ENCODE assay signal across 8 mouse cellular contexts in genomic region chr5:99729361-99729882, GRCm38 (mm10). TPM values are rescaled to one million over a fixed set of nuclear protein-coding genes. Genes with fewer than 3 reads are reported as not detected.
DNase-seq lines count a peak whose midpoint lies in the region; ATAC-seq lines count a peak whose summit lies in the region.

No protein-coding gene starts in this region.

- H3K4me1 ChIP-seq in embryonic facial prominence, embryonic 13.5 days: peaks cover 13% of the 10 kb centered on the region

- H3K36me3 ChIP-seq in embryonic facial prominence, embryonic 13.5 days: no peaks in the 10 kb centered on the region

- DNase-seq in ovary, postnatal 10 days (ENCODE audit: low spot score): peak; percentile 9
- no peak for DNase-seq in ovary, adult 18-20 months (ENCODE audit: low spot score)
- peak; percentile 25 to 32 for DNase-seq in heart, postnatal 10 days
- peak; percentile 32 to 68 for DNase-seq in kidney, postnatal 25 days
- peak; percentile 8 for DNase-seq in lung, postnatal 14 days
- DNase-seq in right cerebral cortex, postnatal 14 days: peak; percentile 55
- no peak for DNase-seq in T-cell, adult 2 months (ENCODE audit: low spot score)

- peaks cover 43% of the 10 kb centered on the region for H3K27me3 ChIP-seq in embryonic facial prominence, embryonic 13.5 days

- under 1% methylated on average over 18 of the region's 18 CpGs for WGBS in embryonic facial prominence, embryonic 13.5 days

- ATAC-seq in embryonic facial prominence, embryonic 13.5 days (ENCODE audit: insufficient number of reproducible peaks, insufficient read depth, low FRiP score, low TSS enrichment, low read depth): peak; percentile 29; the same call in 1 of the 2 replicates

- peak overlapping the region; percentile 65 for H3K4me3 ChIP-seq in embryonic facial prominence, embryonic 13.5 days

- H3K9ac ChIP-seq in embryonic facial prominence, embryonic 13.5 days: peak overlapping the region; percentile 51; the same call in 1 of the 2 replicates

- no peak overlapping the region for H3K27ac ChIP-seq in embryonic facial prominence, embryonic 13.5 days

- no peaks in the 10 kb centered on the region for H3K9me3 ChIP-seq in embryonic facial prominence, embryonic 13.5 days

- intact Hi-C loops in heart, postnatal 10 days (cut with DNase I): loop anchor here (10.0 kb wide), 1 partner anchor 165 kb away; no protein-coding TSS in a partner anchor

- H3K4me2 ChIP-seq in embryonic facial prominence, embryonic 13.5 days: peak overlapping the region; percentile 100

RNA-seq across cellular contexts. Expression of gene Rasgef1b, which starts 0.6 kb away (rescaled TPM):
- 8.5 and 9.8 TPM in 2 replicates for polyA plus RNA-seq in embryonic facial prominence, embryonic 13.5 days (2015; fragmentation: Nextera tagmentation; extraction: Ambion mirVana)
- total RNA-seq in heart, postnatal 10 days (2021): 10 to 100 TPM; 12.0 to 12.3 TPM

Comparison
In these comparisons a context has a peak if more than half of its experiments do, and no peak if none do; other contexts are left out.
1. DNase-seq: peak in ovary, postnatal 10 days (single experiment), heart, postnatal 10 days (2 of 2), kidney, postnatal 25 days (2 of 2), lung, postnatal 14 days (single experiment) and right cerebral cortex, postnatal 14 days (single experiment); none in ovary, adult 18-20 months (single experiment) and T-cell, adult 2 months (single experiment).